Mouse (Mus musculus) limb, embryonic 14.5 days (tissue): ENCODE measurements around the gene Bbs5. TPM values are rescaled to one million over a fixed set of nuclear protein-coding genes. Genes with fewer than 3 reads are reported as not detected.

ENCODE experiments used
- ATAC-seq: fragments of 200-750 bp; cut with Nextera tagmentation; 2 replicates; pipeline ENCODE4 v1.8.0; 2017; ENCODE audit warnings: low read depth, moderate number of reproducible peaks, moderate TSS enrichment; ENCODE audit not compliant: low FRiP score
- DNase-seq: peaks from one replicate; pipeline ENCODE4 v3.0.0-alpha.2; 2015; ENCODE audit warnings: low spot score
- H3K27ac ChIP-seq: fragments of 300-500 bp; sonication (generic); replicated peaks from 2 replicates; pipeline ENCODE4 v1.5.1; 2014; ENCODE audit warnings: low read depth, mild to moderate bottlenecking, low read length, moderate library complexity, mixed read lengths
- H3K27me3 ChIP-seq: fragments of 300-500 bp; sonication (generic); 2 replicates; pipeline ENCODE4 v1.6.1; 2014; ENCODE audit warnings: low read length, mixed read lengths; ENCODE audit not compliant: control insufficient read depth, insufficient read depth
- H3K36me3 ChIP-seq: fragments of 300-500 bp; sonication (generic); 2 replicates; pipeline ENCODE4 v1.6.1; 2014; ENCODE audit warnings: mild to moderate bottlenecking, low read length, moderate library complexity, mixed read lengths; ENCODE audit not compliant: control insufficient read depth, insufficient read depth
- H3K4me1 ChIP-seq: fragments of 300-500 bp; sonication (generic); 2 replicates; pipeline ENCODE4 v1.6.1; 2014; ENCODE audit warnings: antibody characterized with exemption, low read length, mixed read lengths; ENCODE audit not compliant: control insufficient read depth, insufficient read depth
- H3K4me2 ChIP-seq: fragments of 300-500 bp; sonication (generic); replicated peaks from 2 replicates; pipeline ENCODE4 v1.6.1; 2014; ENCODE audit warnings: low read depth, mild to moderate bottlenecking, low read length, moderate library complexity; ENCODE audit not compliant: severe bottlenecking
- H3K4me3 ChIP-seq: fragments of 300-500 bp; sonication (generic); replicated peaks from 2 replicates; pipeline ENCODE4 v1.5.1; 2014; ENCODE audit warnings: low read length
- H3K9ac ChIP-seq: fragments of 300-500 bp; sonication (generic); 2 replicates; pipeline ENCODE4 v1.6.1; 2014; ENCODE audit warnings: mild to moderate bottlenecking, low read depth, low read length, moderate library complexity; ENCODE audit not compliant: severe bottlenecking
- H3K9me3 ChIP-seq: fragments of 300-500 bp; sonication (generic); 2 replicates; pipeline ENCODE4 v1.6.1; 2016; ENCODE audit warnings: low read length; ENCODE audit not compliant: control insufficient read depth
- POLR2A ChIP-seq: fragments of 200-500 bp; IDR thresholded peaks from 2 replicates; pipeline ENCODE4 v1.8.0; 2012; ENCODE audit warnings: inconsistent platforms, mild to moderate bottlenecking, moderate library complexity, borderline replicate concordance; ENCODE audit not compliant: insufficient read depth, insufficient read length; ENCODE audit errors: extremely low read depth
- WGBS: fragments of 180-500 bp; shearing (Covaris S2); extraction: QIAGEN DNeasy Blood & Tissue Kit; methylation state at CpG from one replicate; pipeline ENCODE4 v1.1.7; 2014; 5-methylcytosine and 5-hydroxymethylcytosine counted together
- polyA plus RNA-seq, 2 experiments: library from polyadenylated mRNA; depleted of rRNA in 1 of 2; stranded (reverse) in 1 of 2; unstranded in 1 of 2; fragments of >200 nt; fragmentation: Nextera tagmentation in 1 of 2; extraction: Ambion mirVana in 1 of 2; gene quantifications; 2 replicates each; pipeline versions ENCODE4 v1.2.1 to v1.2.3; 2012 to 2014

Gene Bbs5
- polyA plus RNA-seq (2012; rRNA removed) = 14.7 and 18.9 TPM in 2 replicates
- 15.8 and 19.2 TPM in 2 replicates for polyA plus RNA-seq (2014; fragmentation: Nextera tagmentation; extraction: Ambion mirVana)

GRCm38 (mm10) chr2:69646726-69647490 lies at the start of gene Bbs5:
Bbs5 (plus strand) TSS chr2:69647171.
- H3K4me3 ChIP-seq = peak within 1 kb of the TSS; percentile 86
- H3K4me2 ChIP-seq = peak within 1 kb of the TSS; percentile 68
- peak; percentile 94 for DNase-seq
- H3K4me1 ChIP-seq = 0 out of 2 replicates have a peak, but pooled peaks cover 4% of the 10 kb centered on the region
- peak within 1 kb of the TSS; percentile 73 for H3K9ac ChIP-seq
- ATAC-seq = peak; percentile 96
- H3K27me3 ChIP-seq = no peaks in the 10 kb centered on the region
- H3K9me3 ChIP-seq = no peaks in the 10 kb centered on the region
- no peak within 1 kb of the TSS; the same call in 1 of the 2 replicates for H3K27ac ChIP-seq
- TF ChIP-seq POLR2A = 0 out of 2 replicates have a peak, but pooled peaks have one; percentile 41
- WGBS = 4% methylated on average over 37 of the region's 43 CpGs
- H3K36me3 ChIP-seq = no peaks in the 10 kb centered on the region

GRCm38 (mm10) chr2:69603726-69604393 lies 43.1 kb upstream of the Bbs5 start:
- ATAC-seq = no peak
- no peak overlapping the region for H3K27ac ChIP-seq

GRCm38 (mm10) chr2:69606621-69607020 lies 40.4 kb upstream of the Bbs5 start:
- Histone ChIP-seq H3K4me3 (no peak overlapping the region), H3K27ac (no peak overlapping the region), H3K27me3 (no peaks in the 10 kb centered on the region), H3K9me3 (no peaks in the 10 kb centered on the region), H3K4me1 (no peaks in the 10 kb centered on the region), H3K4me2 (no peak overlapping the region), H3K9ac (no peak overlapping the region), H3K36me3 (no peaks in the 10 kb centered on the region)
- ATAC-seq (no peak), DNase-seq (no peak)
- TF ChIP-seq POLR2A = no peak
- WGBS = 88% methylated on average over 3 of the region's 3 CpGs

More at GRCm38 (mm10) chr2:69603726-69604393, 43.1 kb upstream of the Bbs5 start:
- TF ChIP-seq POLR2A = no peak
- H3K4me3 ChIP-seq = no peak overlapping the region
- no peak overlapping the region for H3K9ac ChIP-seq
- H3K27me3 ChIP-seq = no peaks in the 10 kb centered on the region
- no peaks in the 10 kb centered on the region for H3K4me1 ChIP-seq
- H3K9me3 ChIP-seq = no peaks in the 10 kb centered on the region
- no peak overlapping the region for H3K4me2 ChIP-seq
- WGBS = 88% methylated on average over 7 of the region's 7 CpGs
- DNase-seq = no peak
- H3K36me3 ChIP-seq = no peaks in the 10 kb centered on the region

GRCm38 (mm10) chr2:69612237-69612636 lies 34.7 kb upstream of the Bbs5 start:
- H3K36me3 ChIP-seq = no peaks in the 10 kb centered on the region

GRCm38 (mm10) chr2:69612716-69613115 lies 34.3 kb upstream of the Bbs5 start:
- DNase-seq (no peak), ATAC-seq (no peak)
- 36% methylated on average over 9 of the region's 9 CpGs for WGBS
- Histone ChIP-seq H3K4me2 (no peak overlapping the region; the same call in 1 of the 2 replicates), H3K27me3 (no peaks in the 10 kb centered on the region), H3K9ac (no peak overlapping the region), H3K9me3 (no peaks in the 10 kb centered on the region), H3K4me3 (no peak overlapping the region), H3K4me1 (0 out of 2 replicates have a peak, but pooled peaks cover 6% of the 10 kb centered on the region), H3K27ac (no peak overlapping the region), H3K36me3 (no peaks in the 10 kb centered on the region)
- TF ChIP-seq POLR2A = no peak

More at GRCm38 (mm10) chr2:69612237-69612636, 34.7 kb upstream of the Bbs5 start:
- DNase-seq (no peak), ATAC-seq (no peak)
- Histone ChIP-seq H3K27me3 (no peaks in the 10 kb centered on the region), H3K4me1 (0 out of 2 replicates have a peak, but pooled peaks cover 6% of the 10 kb centered on the region), H3K27ac (no peak overlapping the region), H3K4me3 (no peak overlapping the region), H3K9ac (0 out of 2 replicates have a peak overlapping the region, but pooled peaks have one; percentile 41), H3K9me3 (no peaks in the 10 kb centered on the region), H3K4me2 (no peak overlapping the region; the same call in 1 of the 2 replicates)
- no peak for TF ChIP-seq POLR2A
- 5% methylated on average over 10 of the region's 10 CpGs for WGBS
